Mouse (Mus musculus): ENCODE measurements around the gene Rcn3.
A peak's percentile ranks its signal among the peaks of the same experiment; 100 is the strongest.
"Not testable (repeated sequence)": the region's sequence is repeated elsewhere in the genome, so short reads cannot be mapped to it uniquely, and the experiment has no call there.

The Rcn3 gene

GRCm38 (mm10) chr7:45092048-45092447 lies at the start of gene Rcn3:
Gene Rcn3 (minus strand): TSS chr7:45092221.
- peak; percentile 98 for DNase-seq (ENCODE audit: low spot score)

DNA sequence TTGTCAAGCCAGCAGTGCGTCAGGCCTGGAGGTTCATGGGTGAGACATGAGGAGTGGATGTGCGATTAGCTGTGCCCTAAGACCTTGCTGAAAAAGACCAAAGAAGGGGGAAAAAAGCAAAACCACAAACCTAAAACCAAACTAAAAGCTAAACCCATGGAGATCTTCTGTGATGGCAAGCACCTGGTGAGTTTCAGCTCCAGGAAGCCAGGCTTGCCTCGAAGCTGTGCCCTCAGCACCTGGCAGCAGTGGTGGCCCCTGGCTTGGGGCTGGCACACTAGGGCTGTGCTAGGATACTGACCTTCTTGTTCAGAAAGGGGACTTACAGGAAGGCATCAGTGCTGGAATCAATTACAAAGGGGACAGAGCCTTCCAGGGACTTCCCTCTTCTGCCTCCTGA lies 49.3 kb upstream of the Rcn3 start:
- DNase-seq (ENCODE audit: low spot score) = no peak

GRCm38 (mm10) chr7:45139904-45140723 lies 48.1 kb upstream of the Rcn3 start:
- DNase-seq (ENCODE audit: low spot score) = no peak

DNA sequence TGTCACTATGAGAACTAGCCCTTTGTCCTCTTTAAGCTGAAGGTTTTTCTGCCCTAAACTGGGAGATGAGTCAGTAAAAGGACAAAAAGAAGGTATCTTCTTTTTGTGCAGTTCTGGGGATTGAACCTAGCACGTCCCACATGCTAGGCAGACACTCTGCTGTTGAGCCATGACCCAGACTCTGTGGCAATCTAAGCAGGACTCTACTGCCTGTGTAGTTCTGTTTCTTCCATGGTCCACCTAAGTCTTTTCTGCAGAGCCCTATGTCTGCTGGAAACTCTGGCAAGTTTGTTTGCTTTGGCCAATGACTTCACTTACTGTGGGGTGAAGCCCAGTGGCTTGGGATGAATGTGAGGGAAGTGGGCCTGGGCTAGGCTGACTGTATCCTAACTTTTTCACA lies 46.4 kb upstream of the Rcn3 start:
- no peak for DNase-seq (ENCODE audit: low spot score)

GRCm38 (mm10) chr7:45137171-45138006 lies 45.4 kb upstream of the Rcn3 start:
- no peak for DNase-seq (ENCODE audit: low spot score)

DNA sequence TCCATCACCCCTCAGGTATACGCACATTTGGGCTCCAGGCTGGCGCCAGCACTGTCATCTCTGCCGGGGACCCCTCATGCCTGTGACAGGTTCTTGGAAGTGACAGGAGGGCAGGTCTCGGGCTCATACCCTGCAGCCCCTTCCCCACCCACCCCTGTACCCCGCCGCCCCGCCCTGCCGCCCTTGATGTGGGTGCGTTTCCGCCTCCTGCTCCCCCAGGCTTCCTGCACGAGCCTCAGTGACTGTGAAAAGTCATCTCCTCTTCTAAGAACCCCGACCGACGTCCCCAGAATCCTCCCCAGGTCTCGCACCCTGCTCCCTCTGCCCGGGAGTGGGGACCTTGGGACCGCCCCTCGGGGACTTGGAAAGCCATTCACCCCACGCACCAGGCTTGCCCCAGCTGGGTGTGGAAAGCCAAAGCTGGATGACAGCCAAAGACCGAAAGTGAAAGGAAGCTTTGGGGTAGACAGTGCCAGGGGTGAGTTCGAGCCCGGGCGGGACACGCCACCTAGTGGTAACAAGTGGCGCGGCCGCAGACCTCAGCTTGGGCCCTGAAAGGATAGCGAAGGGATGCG lies 44.1 kb upstream of the Rcn3 start, which contains the start of the genes Gm45713 and Flt3l:
Gene Gm45713 (minus strand): TSS at position 239 of the 575 bp plus-strand sequence.
Gene Flt3l (minus strand): TSS at position 440 of the 575 bp plus-strand sequence.
- peak; percentile 90 for DNase-seq (ENCODE audit: low spot score)

GRCm38 (mm10) chr7:45135370-45135769 lies 43.3 kb upstream of the Rcn3 start:
- no peak for DNase-seq (ENCODE audit: low spot score)

- DNase-seq (ENCODE audit: low spot score) = peak; percentile 67
These were observed 42.6 kb upstream of the Rcn3 start for GRCm38 (mm10) chr7:45134544-45135026.

DNA sequence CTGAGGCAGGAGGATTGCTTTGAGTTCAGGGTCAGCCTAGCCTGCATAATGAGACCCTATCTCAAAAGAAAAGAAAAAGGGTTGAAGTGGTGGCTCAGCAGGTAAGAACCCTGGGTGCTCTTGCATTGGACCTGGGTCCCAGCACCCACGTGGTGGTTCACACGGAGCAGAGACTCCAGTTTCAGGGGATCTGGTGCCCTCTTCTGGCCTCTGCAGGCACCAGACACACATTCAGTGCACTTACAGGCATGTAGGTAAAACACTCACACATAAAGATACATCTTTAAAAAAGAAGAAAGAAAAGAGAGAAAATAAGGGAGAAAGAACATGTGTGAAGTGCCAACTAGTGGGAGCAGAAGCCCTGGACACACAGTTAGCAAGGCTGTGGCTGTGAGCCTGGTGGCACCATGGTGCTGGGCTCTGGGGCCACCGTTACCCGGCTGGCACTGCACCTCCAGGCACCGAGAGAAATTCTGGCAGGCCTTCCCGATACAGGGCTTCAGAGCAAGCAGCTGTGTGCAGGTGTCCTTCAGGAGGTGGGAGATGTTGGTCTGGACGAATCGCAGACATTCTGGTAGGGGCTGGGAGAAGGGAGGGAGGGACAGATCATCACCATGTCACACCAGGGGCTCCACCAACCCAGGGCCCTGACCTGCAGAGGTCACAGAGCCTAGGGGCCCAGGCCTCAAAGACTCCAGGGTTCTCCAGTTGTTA lies 41.6 kb upstream of the Rcn3 start:
- no peak for DNase-seq (ENCODE audit: low spot score)

GRCm38 (mm10) chr7:45131850-45132249 lies 39.8 kb upstream of the Rcn3 start:
- no peak for DNase-seq (ENCODE audit: low spot score)

GRCm38 (mm10) chr7:45129776-45130512 lies 37.9 kb upstream of the Rcn3 start:
- no peak for DNase-seq (ENCODE audit: low spot score)

GRCm38 (mm10) chr7:45129318-45129717 lies 37.3 kb upstream of the Rcn3 start:
- DNase-seq (ENCODE audit: low spot score) = peak; percentile 77

- DNase-seq (ENCODE audit: low spot score) = peak; percentile 99
These were observed 36.7 kb upstream of the Rcn3 start, which contains the start of gene Rpl13a for GRCm38 (mm10) chr7:45128624-45129246. Gene Rpl13a (minus strand): TSS chr7:45128761.

DNA sequence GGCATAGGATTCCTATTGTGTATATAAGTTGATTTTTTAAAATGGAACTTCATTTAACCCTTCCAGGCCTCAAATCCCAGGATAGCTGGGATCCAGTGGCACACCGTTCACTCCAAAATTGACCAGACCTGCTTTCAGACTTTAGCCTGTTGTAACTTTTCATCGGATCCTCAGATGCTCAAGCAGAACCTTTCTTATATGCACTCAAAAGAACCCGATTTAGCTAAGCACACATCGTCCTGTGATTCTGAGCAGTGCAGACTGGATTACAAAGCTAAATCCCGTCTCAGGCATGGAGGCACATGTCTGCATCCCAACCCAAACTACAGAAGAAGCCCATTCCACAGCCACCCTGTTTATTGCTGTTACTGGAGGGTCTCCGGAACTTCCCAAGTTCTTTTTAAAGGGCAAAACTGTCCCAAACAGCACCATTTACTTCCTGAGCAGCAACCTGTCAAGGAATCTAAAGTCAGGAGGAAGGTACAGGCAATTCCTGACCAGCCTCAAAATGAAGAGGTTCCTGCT lies 35.7 kb upstream of the Rcn3 start:
- no peak for DNase-seq (ENCODE audit: low spot score)

- DNase-seq (ENCODE audit: low spot score) = no peak
These were observed 35.1 kb upstream of the Rcn3 start for GRCm38 (mm10) chr7:45126844-45127699.

DNA sequence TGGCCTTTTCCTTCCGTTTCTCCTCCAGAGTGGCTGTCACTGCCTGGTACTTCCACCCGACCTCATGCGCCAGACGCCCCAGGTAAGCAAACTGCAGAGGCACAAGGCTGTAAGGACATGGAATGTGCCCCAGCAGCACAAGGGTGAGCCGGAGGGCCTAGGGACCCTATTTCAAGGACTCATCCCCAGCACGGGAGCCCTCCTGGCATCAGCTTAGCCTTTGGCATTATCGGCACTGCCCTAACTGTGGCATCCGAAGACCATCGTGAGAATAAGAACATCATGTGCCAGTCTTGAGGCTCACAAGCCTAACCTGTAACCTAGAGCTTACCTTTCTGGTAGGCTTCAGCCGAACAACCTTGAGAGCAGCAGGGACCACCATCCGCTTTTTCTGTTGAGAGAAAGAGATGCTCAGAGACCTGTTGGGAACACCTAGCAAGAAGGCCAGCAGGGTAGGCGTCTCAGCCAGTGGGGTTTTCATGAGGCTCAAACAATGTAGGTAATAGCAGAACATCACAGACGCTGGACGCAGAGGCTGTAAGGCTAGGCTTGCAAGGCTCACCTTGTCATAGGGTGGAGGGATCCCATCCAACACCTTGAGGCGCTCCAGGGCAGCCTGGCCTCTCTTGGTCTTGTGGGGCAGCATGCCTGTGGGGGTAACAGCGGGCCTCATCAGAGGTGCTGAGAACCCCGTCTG lies 34.3 kb upstream of the Rcn3 start:
- DNase-seq (ENCODE audit: low spot score) = no peak

DNA sequence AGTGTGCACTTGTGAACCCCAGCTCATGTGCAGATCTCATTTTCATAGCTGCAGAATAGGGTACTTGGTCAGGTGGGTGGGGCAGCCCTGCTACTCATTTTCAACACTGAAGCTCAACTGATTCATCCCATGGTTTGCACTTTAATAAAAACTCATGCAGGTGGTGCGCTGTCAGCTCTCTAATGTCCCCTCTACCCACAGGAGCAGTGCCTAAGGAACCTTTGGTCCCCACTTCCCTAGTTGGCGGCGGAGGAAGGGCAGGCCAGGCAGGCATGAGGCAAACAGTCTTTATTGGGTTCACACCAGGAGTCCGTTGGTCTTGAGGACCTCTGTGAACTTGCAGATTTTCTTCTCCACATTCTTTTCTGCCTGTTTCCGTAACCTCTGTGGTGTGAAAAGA lies 33.6 kb upstream of the Rcn3 start:
- DNase-seq (ENCODE audit: low spot score) = not testable (repeated sequence)

DNA sequence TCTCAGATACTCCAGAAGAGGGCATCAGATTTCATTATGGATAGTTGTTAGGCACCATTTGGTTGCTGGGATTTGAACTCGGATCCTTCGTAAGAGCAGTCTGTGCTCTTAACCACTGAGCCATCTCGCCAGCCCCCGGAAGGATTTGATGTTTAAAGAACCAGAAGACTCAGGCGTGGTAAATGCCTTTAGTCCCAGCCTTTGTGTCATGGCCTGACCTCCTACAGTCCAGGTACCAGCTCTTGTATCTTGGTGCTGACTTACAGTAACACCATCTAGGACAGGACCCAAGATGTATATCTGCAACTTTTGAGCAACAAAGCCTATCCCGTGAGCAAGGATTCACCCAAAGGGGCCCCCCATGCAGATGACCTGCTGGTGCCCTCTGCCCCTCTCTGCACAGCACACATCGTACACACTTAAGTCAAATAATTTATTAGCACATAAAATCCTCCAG lies 33.2 kb upstream of the Rcn3 start:
- peak; percentile 81 for DNase-seq (ENCODE audit: low spot score)

Measured in embryo, embryonic 10 days (tissue).